Mouse (Mus musculus): ENCODE results near the gene Grid1.

GRCm38 (mm10) chr14:35103639-35104210 lies 283.8 kb downstream of the Grid1 start:
- TF ChIP-seq CTCF (IDR thresholded peaks at IDR 0.05; ENCODE audit: low read depth) (no peak), EP300 (IDR thresholded peaks at IDR 0.05; ENCODE audit: low read depth) (no peak)
